30 mouse cellular contexts compared by ENCODE assay signal in the genomic region with DNA sequence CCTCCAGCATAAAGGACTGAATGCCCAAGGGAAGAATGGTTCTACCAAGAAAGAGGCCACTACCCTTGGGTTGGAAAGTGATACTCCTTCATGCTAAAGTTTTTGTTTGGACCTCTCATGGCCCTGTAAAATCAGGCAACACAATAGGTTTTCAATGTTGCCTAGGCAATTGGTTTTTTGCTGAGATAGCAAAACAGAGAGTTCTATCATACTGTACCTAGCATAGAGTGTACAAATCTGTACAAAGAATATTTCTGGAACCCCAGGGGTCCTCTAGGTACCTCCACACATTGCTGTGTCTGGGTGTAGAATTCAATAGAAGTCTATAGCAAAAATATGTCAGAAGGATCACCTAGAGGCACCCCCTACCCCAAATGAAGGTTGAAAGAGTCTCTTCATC.
"Had no signal": no experiment of that assay in that cellular context is flagged by ENCODE, and none has a peak within 500 bp of the region (broad histone marks: within the 10 kb centered on the region; RNA-seq: fewer than 3 reads in every experiment).

No protein-coding gene starts in this region.

- DNase-seq: left cerebral cortex, postnatal 4 days; liver; liver, embryonic 13.5 days; liver, postnatal 0 days; lung, adult 18-20 months; lung, adult 2 months; lung, embryonic 14.5 days; lung, postnatal 10 days; lung, postnatal 14 days; lung, postnatal 4 days; midbrain, embryonic 14.5 days had no signal

- H3K4me1 ChIP-seq: limb, embryonic 15.5 days; liver, embryonic 12.5 days; liver, embryonic 13.5 days; liver, embryonic 15.5 days; lung, embryonic 15.5 days; midbrain, embryonic 15.5 days had no signal

- H3K4me3 ChIP-seq: left cerebral cortex, adult 2 months; limb, embryonic 10.5 days; limb, embryonic 12.5 days; limb, embryonic 13.5 days; limb, embryonic 15.5 days; liver, embryonic 12.5 days; liver, embryonic 13.5 days; liver, embryonic 15.5 days; lung, embryonic 15.5 days; megakaryocyte, embryonic 14.5 days; midbrain, embryonic 12.5 days; midbrain, embryonic 15.5 days; myocyte; neural tube, embryonic 12.5 days; neural tube, embryonic 13.5 days had no signal

- H3K36me3 ChIP-seq: limb, embryonic 10.5 days; limb, embryonic 12.5 days; limb, embryonic 13.5 days; limb, embryonic 15.5 days; liver, embryonic 12.5 days; liver, embryonic 13.5 days; liver, embryonic 15.5 days; lung, embryonic 15.5 days; midbrain, embryonic 12.5 days; midbrain, embryonic 15.5 days; neural tube, embryonic 12.5 days; neural tube, embryonic 13.5 days had no signal

- H3K27me3 ChIP-seq: limb, embryonic 15.5 days; liver, embryonic 13.5 days; liver, embryonic 15.5 days; lung, embryonic 15.5 days; midbrain, embryonic 12.5 days; midbrain, embryonic 15.5 days; neural tube, embryonic 12.5 days; neural tube, embryonic 13.5 days had no signal

- H3K9ac ChIP-seq: limb, embryonic 12.5 days; limb, embryonic 13.5 days; limb, embryonic 15.5 days; liver, embryonic 12.5 days; liver, embryonic 13.5 days; liver, embryonic 14.5 days; liver, embryonic 15.5 days; liver, postnatal 0 days; lung, embryonic 14.5 days; lung, embryonic 15.5 days; midbrain, embryonic 12.5 days; midbrain, embryonic 15.5 days; neural tube, embryonic 12.5 days; neural tube, embryonic 13.5 days had no signal

- ATAC-seq: liver, embryonic 12.5 days; liver, postnatal 0 days; lung, postnatal 0 days; midbrain, embryonic 15.5 days; midbrain, embryonic 16.5 days had no signal

- H3K27ac ChIP-seq: left cerebral cortex, adult 2 months; limb, embryonic 12.5 days; limb, embryonic 13.5 days; limb, embryonic 15.5 days; liver, embryonic 12.5 days; liver, embryonic 13.5 days; liver, embryonic 14.5 days; liver, embryonic 15.5 days; lung, embryonic 15.5 days; macrophage; midbrain, embryonic 12.5 days; midbrain, embryonic 15.5 days; neural tube, embryonic 12.5 days; neural tube, embryonic 13.5 days had no signal

- H3K9me3 ChIP-seq: limb, embryonic 10.5 days; limb, embryonic 12.5 days; limb, embryonic 13.5 days; limb, embryonic 15.5 days; liver, embryonic 12.5 days; liver, embryonic 13.5 days; liver, embryonic 15.5 days; lung, embryonic 15.5 days; megakaryocyte, embryonic 14.5 days; midbrain, embryonic 12.5 days; midbrain, embryonic 15.5 days; neural tube, embryonic 12.5 days; neural tube, embryonic 13.5 days had no signal

- H3K4me2 ChIP-seq: limb, embryonic 12.5 days; limb, embryonic 13.5 days; limb, embryonic 15.5 days; liver, embryonic 11.5 days; liver, embryonic 12.5 days; liver, embryonic 13.5 days; liver, embryonic 15.5 days; lung, embryonic 14.5 days; lung, embryonic 15.5 days; midbrain, embryonic 12.5 days; midbrain, embryonic 15.5 days; neural tube, embryonic 12.5 days; neural tube, embryonic 13.5 days had no signal
